Comparison of ENCODE assay signal across 26 mouse cellular contexts in genomic region chr10:3267671-3268070, GRCm38 (mm10). TPM values are rescaled to one million over a fixed set of nuclear protein-coding genes. Genes with fewer than 3 reads are reported as not detected.
DNase-seq lines count a peak whose midpoint lies in the region; ATAC-seq and TF ChIP-seq lines count a peak whose summit lies in the region.
"Had no signal": no experiment of that assay in that cellular context is flagged by ENCODE, and none has a peak within 500 bp of the region (broad histone marks: within the 10 kb centered on the region; RNA-seq: fewer than 3 reads in every experiment).

H60c (minus strand) TSS chr10:3267771.

- WGBS in embryonic facial prominence, embryonic 15.5 days: 57% methylated on average over 8 of the region's 8 CpGs
- WGBS in embryonic facial prominence, embryonic 10.5 days: 77% methylated on average over 8 of the region's 8 CpGs
- 65% methylated on average over 8 of the region's 8 CpGs for WGBS in limb, embryonic 15.5 days
- 77% methylated on average over 8 of the region's 8 CpGs for WGBS in limb, embryonic 10.5 days
- 55% methylated on average over 8 of the region's 8 CpGs for WGBS in lung, postnatal 0 days

- ATAC-seq in embryonic facial prominence, embryonic 15.5 days (ENCODE audit: insufficient number of reproducible peaks, low FRiP score, low TSS enrichment, low read depth): no peak
- ATAC-seq in limb, embryonic 15.5 days (ENCODE audit: insufficient number of reproducible peaks, low FRiP score, low TSS enrichment, low read depth): no peak
- ATAC-seq in lung, postnatal 0 days: no peak
- ATAC-seq: CD4-positive, CD25-positive, alpha-beta regulatory T cell, adult 4 months; forebrain, embryonic 14.5 days; forebrain, embryonic 16.5 days had no signal

- H3K9me3 ChIP-seq in embryonic facial prominence, embryonic 15.5 days (replicated peaks): no peaks in the 10 kb centered on the region
- peaks cover 8% of the 10 kb centered on the region; the same call in 1 of the 2 replicates for H3K9me3 ChIP-seq in embryonic facial prominence, embryonic 10.5 days
- no peaks in the 10 kb centered on the region for H3K9me3 ChIP-seq in limb, embryonic 15.5 days
- H3K9me3 ChIP-seq in limb, embryonic 10.5 days (replicated peaks): no peaks in the 10 kb centered on the region
- no peaks in the 10 kb centered on the region for H3K9me3 ChIP-seq in lung, postnatal 0 days (ENCODE audit: low read length)
- H3K9me3 ChIP-seq: embryonic facial prominence, embryonic 12.5 days; G1E had no signal

- H3K4me2 ChIP-seq in embryonic facial prominence, embryonic 15.5 days (replicated peaks): peak within 1 kb of the TSS; percentile 10; the same call in 1 of the 2 replicates
- H3K4me2 ChIP-seq in limb, embryonic 15.5 days: no peak within 1 kb of the TSS
- H3K4me2 ChIP-seq in lung, postnatal 0 days (replicated peaks; ENCODE audit: low read depth, low read length): peak within 1 kb of the TSS; percentile 2
- H3K4me2 ChIP-seq: embryonic facial prominence, embryonic 12.5 days; forebrain, embryonic 12.5 days had no signal

- H3K27me3 ChIP-seq in embryonic facial prominence, embryonic 15.5 days: no peaks in the 10 kb centered on the region
- H3K27me3 ChIP-seq in embryonic facial prominence, embryonic 10.5 days (replicated peaks; ENCODE audit: low read depth, poor library complexity, severe bottlenecking): no peaks in the 10 kb centered on the region
- H3K27me3 ChIP-seq in limb, embryonic 15.5 days: no peaks in the 10 kb centered on the region
- H3K27me3 ChIP-seq in limb, embryonic 10.5 days (ENCODE audit: low read depth, poor library complexity, severe bottlenecking): no peaks in the 10 kb centered on the region
- no peaks in the 10 kb centered on the region for H3K27me3 ChIP-seq in lung, postnatal 0 days (replicated peaks; ENCODE audit: insufficient read depth, low read length)
- H3K27me3 ChIP-seq: CH12.LX; embryonic facial prominence, embryonic 12.5 days; forebrain, embryonic 12.5 days had no signal

- H3K36me3 ChIP-seq in embryonic facial prominence, embryonic 15.5 days: no peaks in the 10 kb centered on the region
- H3K36me3 ChIP-seq in embryonic facial prominence, embryonic 10.5 days (replicated peaks): no peaks in the 10 kb centered on the region
- H3K36me3 ChIP-seq in limb, embryonic 15.5 days: no peaks in the 10 kb centered on the region
- no peaks in the 10 kb centered on the region for H3K36me3 ChIP-seq in limb, embryonic 10.5 days
- H3K36me3 ChIP-seq in lung, postnatal 0 days (ENCODE audit: insufficient read depth, low read length): no peaks in the 10 kb centered on the region
- H3K36me3 ChIP-seq: embryonic facial prominence, embryonic 12.5 days; forebrain, embryonic 10.5 days; forebrain, embryonic 12.5 days; G1E had no signal

- no peak within 1 kb of the TSS for H3K27ac ChIP-seq in embryonic facial prominence, embryonic 15.5 days (replicated peaks)
- no peak within 1 kb of the TSS for H3K27ac ChIP-seq in embryonic facial prominence, embryonic 10.5 days (replicated peaks)
- H3K27ac ChIP-seq in limb, embryonic 15.5 days: no peak within 1 kb of the TSS
- H3K27ac ChIP-seq in limb, embryonic 10.5 days: no peak within 1 kb of the TSS
- H3K27ac ChIP-seq in lung, postnatal 0 days (ENCODE audit: low read length): no peak within 1 kb of the TSS
- H3K27ac ChIP-seq: embryonic facial prominence, embryonic 12.5 days; forebrain, embryonic 10.5 days; forebrain, embryonic 12.5 days had no signal

- no peaks in the 10 kb centered on the region for H3K4me1 ChIP-seq in embryonic facial prominence, embryonic 15.5 days
- no peaks in the 10 kb centered on the region for H3K4me1 ChIP-seq in embryonic facial prominence, embryonic 10.5 days
- no peaks in the 10 kb centered on the region for H3K4me1 ChIP-seq in limb, embryonic 15.5 days
- no peaks in the 10 kb centered on the region for H3K4me1 ChIP-seq in limb, embryonic 10.5 days
- no peaks in the 10 kb centered on the region for H3K4me1 ChIP-seq in lung, postnatal 0 days (ENCODE audit: insufficient read depth, low read depth, low read length)
- H3K4me1 ChIP-seq: embryonic facial prominence, embryonic 12.5 days; forebrain, embryonic 10.5 days; forebrain, embryonic 12.5 days had no signal

- no peak for TF ChIP-seq EP300 in lung, postnatal 0 days (IDR thresholded peaks at IDR 0.05)

- no peak within 1 kb of the TSS for H3K9ac ChIP-seq in embryonic facial prominence, embryonic 15.5 days
- H3K9ac ChIP-seq in limb, embryonic 15.5 days: no peak within 1 kb of the TSS
- H3K9ac ChIP-seq in lung, postnatal 0 days (replicated peaks; ENCODE audit: low read depth): no peak within 1 kb of the TSS
- H3K9ac ChIP-seq: embryonic facial prominence, embryonic 12.5 days; forebrain, embryonic 12.5 days had no signal

- 0 out of 2 replicates have a peak within 1 kb of the TSS, but pooled peaks have one; percentile 1 for H3K4me3 ChIP-seq in embryonic facial prominence, embryonic 15.5 days (replicated peaks)
- no peak within 1 kb of the TSS for H3K4me3 ChIP-seq in embryonic facial prominence, embryonic 10.5 days
- H3K4me3 ChIP-seq in limb, embryonic 15.5 days: peak within 1 kb of the TSS; percentile 13
- H3K4me3 ChIP-seq in limb, embryonic 10.5 days: no peak within 1 kb of the TSS
- H3K4me3 ChIP-seq in lung, postnatal 0 days (ENCODE audit: low read depth, low read length): no peak within 1 kb of the TSS
- H3K4me3 ChIP-seq: embryonic facial prominence, embryonic 12.5 days; erythroblast, embryonic 14.5 days; forebrain, embryonic 10.5 days; forebrain, embryonic 12.5 days had no signal

- DNase-seq in embryonic facial prominence, embryonic 10.5 days (ENCODE audit: low spot score): no peak
- DNase-seq in limb, embryonic 10.5 days (ENCODE audit: low spot score): no peak
- peak; percentile 18 for DNase-seq in lung, postnatal 0 days (ENCODE audit: low spot score)
- no peak for DNase-seq in lung, adult 18-20 months
- DNase-seq: adrenal gland, adult 2 months; adrenal gland, postnatal 10 days; adrenal gland, postnatal 25 days; B cell, adult 2 months; cerebellum, adult 11 months; cerebellum, adult 18-20 months; cerebellum, adult 8-10 months; cerebellum, adult 9-11 months; cerebellum, postnatal 14 days; cerebellum, postnatal 36 days; embryo, embryonic 11 days had no signal

- TF ChIP-seq CTCF in lung, postnatal 0 days (IDR thresholded peaks at IDR 0.05): no peak

RNA-seq across cellular contexts. Expression of gene H60c, which starts in this region (rescaled TPM):
- 3.1 and 3.3 TPM in 2 replicates for polyA plus RNA-seq in embryonic facial prominence, embryonic 15.5 days (2015; fragmentation: Nextera tagmentation; extraction: Ambion mirVana)
- not detected in 2 replicates for polyA plus RNA-seq in embryonic facial prominence, embryonic 10.5 days (2016; fragmentation: Nextera tagmentation; extraction: Ambion mirVana)
- 11.2 and 13.3 TPM in 2 replicates for polyA plus RNA-seq in limb, embryonic 15.5 days (2015; fragmentation: Nextera tagmentation; extraction: Ambion mirVana)
- polyA plus RNA-seq in limb, embryonic 10.5 days (2016; fragmentation: Nextera tagmentation; extraction: Ambion mirVana): not detected in 2 replicates
- polyA plus RNA-seq in lung, postnatal 0 days (2015; fragmentation: Nextera tagmentation; extraction: Ambion mirVana): 1.9 and 2.8 TPM in 2 replicates
- polyA plus RNA-seq: adrenal gland, adult 2 months; erythroblast, embryonic 14.5 days; forebrain, embryonic 10.5 days; forebrain, embryonic 12.5 days; forebrain, embryonic 14.5 days; forebrain, embryonic 16.5 days; G1E had no signal

Comparison
In these comparisons a context has a peak if more than half of its experiments do, and no peak if none do; other contexts are left out.
1. H3K4me3 ChIP-seq: peak in embryonic facial prominence, embryonic 15.5 days (single experiment) and limb, embryonic 15.5 days (single experiment); none in embryonic facial prominence, embryonic 10.5 days (single experiment), limb, embryonic 10.5 days (single experiment) and lung, postnatal 0 days (single experiment).